Mouse (Mus musculus) intestine, postnatal 0 days (tissue): ENCODE results near the gene Atp13a5. TPM values are rescaled to one million over a fixed set of nuclear protein-coding genes. Genes with fewer than 3 reads are reported as not detected.

Experiments used
- ATAC-seq: fragments of 200-750 bp; cut with Nextera tagmentation; 2 replicates; pipeline ENCODE4 v1.8.0; 2017; ENCODE audit warnings: mild to moderate bottlenecking, moderate TSS enrichment, moderate library complexity
- H3K27ac ChIP-seq: fragments of 300-500 bp; sonication (generic); 2 replicates; pipeline ENCODE4 v1.5.1; 2014; ENCODE audit warnings: mild to moderate bottlenecking, low read depth, low read length, moderate library complexity
- H3K27me3 ChIP-seq: fragments of 300-500 bp; sonication (generic); replicated peaks from 2 replicates; pipeline ENCODE4 v1.6.1; 2014; ENCODE audit warnings: low read length, mixed read lengths; ENCODE audit not compliant: control insufficient read depth, insufficient read depth
- H3K36me3 ChIP-seq: fragments of 300-500 bp; sonication (generic); 2 replicates; pipeline ENCODE4 v1.6.1; 2014; ENCODE audit warnings: mild to moderate bottlenecking, moderate library complexity; ENCODE audit not compliant: control insufficient read depth, insufficient read depth
- H3K4me1 ChIP-seq: fragments of 300-500 bp; sonication (generic); replicated peaks from 2 replicates; pipeline ENCODE4 v1.6.1; 2014; ENCODE audit warnings: antibody characterized with exemption, low read length, mixed read lengths; ENCODE audit not compliant: control insufficient read depth, insufficient read depth
- H3K4me2 ChIP-seq: fragments of 300-500 bp; sonication (generic); replicated peaks from 2 replicates; pipeline ENCODE4 v1.6.1; 2014; ENCODE audit warnings: low read depth, mild to moderate bottlenecking, moderate library complexity
- H3K4me3 ChIP-seq: fragments of 300-500 bp; sonication (generic); 2 replicates; pipeline ENCODE4 v1.5.1; 2014; ENCODE audit warnings: low read depth, low read length
- H3K9ac ChIP-seq: fragments of 300-500 bp; sonication (generic); 2 replicates; pipeline ENCODE4 v1.6.1; 2014; ENCODE audit warnings: mild to moderate bottlenecking, low read depth, low read length
- H3K9me3 ChIP-seq: fragments of 300-500 bp; sonication (generic); 2 replicates; pipeline ENCODE4 v1.6.1; 2016; ENCODE audit warnings: mixed run types; ENCODE audit not compliant: control insufficient read depth
- CTCF ChIP-seq: sonication (generic); IDR thresholded peaks from 2 replicates; pipeline ENCODE4 v1.5.1; 2016; ENCODE audit warnings: low read depth, mild to moderate bottlenecking, control low read depth, antibody characterized with exemption, moderate library complexity
- WGBS: fragments of 180-500 bp; shearing (Covaris S2); extraction: QIAGEN DNeasy Blood & Tissue Kit; methylation state at CpG from one replicate; pipeline ENCODE4 v1.1.7; 2014; 5-methylcytosine and 5-hydroxymethylcytosine counted together
- polyA plus RNA-seq: library from polyadenylated mRNA; unstranded; fragments of >200 nt; fragmentation: Nextera tagmentation; extraction: Ambion mirVana; gene quantifications from 2 replicates; pipeline ENCODE4 v1.2.1, GENCODE M21; 2015

Atp13a5 gene
- not detected in 2 replicates for polyA plus RNA-seq

GRCm38 (mm10) chr16:29378458-29378857 lies at the start of gene Atp13a5:
TSS of gene Atp13a5 (minus strand) at chr16:29378732.
- 48% methylated on average over 4 of the region's 4 CpGs for WGBS
- Histone ChIP-seq H3K9ac (no peak within 1 kb of the TSS), H3K4me3 (no peak within 1 kb of the TSS), H3K9me3 (no peaks in the 10 kb centered on the region), H3K4me2 (no peak within 1 kb of the TSS), H3K27me3 (no peaks in the 10 kb centered on the region), H3K27ac (no peak within 1 kb of the TSS), H3K36me3 (no peaks in the 10 kb centered on the region), H3K4me1 (no peaks in the 10 kb centered on the region)
- no peak for TF ChIP-seq CTCF
- no peak for ATAC-seq

GRCm38 (mm10) chr16:29414822-29415221 lies 36.3 kb upstream of the Atp13a5 start:
- no peaks in the 10 kb centered on the region for H3K4me1 ChIP-seq
- H3K27ac ChIP-seq: no peak overlapping the region
- no peaks in the 10 kb centered on the region for H3K9me3 ChIP-seq
- H3K36me3 ChIP-seq: no peaks in the 10 kb centered on the region
- no peak for ATAC-seq
- no peak for TF ChIP-seq CTCF
- H3K4me2 ChIP-seq: no peak overlapping the region
- WGBS: 78% methylated on average over 6 of the region's 6 CpGs
- no peak overlapping the region for H3K4me3 ChIP-seq
- no peaks in the 10 kb centered on the region for H3K27me3 ChIP-seq
- H3K9ac ChIP-seq: no peak overlapping the region

GRCm38 (mm10) chr16:29407319-29407718 lies 28.8 kb upstream of the Atp13a5 start:
- no peaks in the 10 kb centered on the region for H3K27me3 ChIP-seq
- no peaks in the 10 kb centered on the region for H3K36me3 ChIP-seq
- no peak for ATAC-seq
- TF ChIP-seq CTCF: no peak
- H3K4me1 ChIP-seq: no peaks in the 10 kb centered on the region
- H3K9ac ChIP-seq: no peak overlapping the region
- H3K4me2 ChIP-seq: no peak overlapping the region
- no peaks in the 10 kb centered on the region for H3K9me3 ChIP-seq
- H3K4me3 ChIP-seq: no peak overlapping the region
- H3K27ac ChIP-seq: no peak overlapping the region
- 95% methylated on average over 10 of the region's 10 CpGs for WGBS

- no peak overlapping the region for H3K4me2 ChIP-seq
- H3K36me3 ChIP-seq: no peaks in the 10 kb centered on the region
- 79% methylated on average over 2 of the region's 2 CpGs for WGBS
- TF ChIP-seq CTCF: no peak
- no peaks in the 10 kb centered on the region for H3K4me1 ChIP-seq
- ATAC-seq: no peak
- H3K9me3 ChIP-seq: no peaks in the 10 kb centered on the region
- no peak overlapping the region for H3K27ac ChIP-seq
- H3K9ac ChIP-seq: no peak overlapping the region
- no peaks in the 10 kb centered on the region for H3K27me3 ChIP-seq
- no peak overlapping the region for H3K4me3 ChIP-seq
These were observed 20.5 kb upstream of the Atp13a5 start for GRCm38 (mm10) chr16:29399079-29399478.

- TF ChIP-seq CTCF: no peak
- no peaks in the 10 kb centered on the region for H3K27me3 ChIP-seq
- no peak overlapping the region for H3K27ac ChIP-seq
- H3K4me1 ChIP-seq: no peaks in the 10 kb centered on the region
- H3K9me3 ChIP-seq: no peaks in the 10 kb centered on the region
- no peak for ATAC-seq
- WGBS: 82% methylated on average over 4 of the region's 4 CpGs
- no peak overlapping the region for H3K9ac ChIP-seq
- H3K4me3 ChIP-seq: no peak overlapping the region
- no peak overlapping the region for H3K4me2 ChIP-seq
- H3K36me3 ChIP-seq: no peaks in the 10 kb centered on the region
These were observed 6.2 kb upstream of the Atp13a5 start for GRCm38 (mm10) chr16:29384781-29385180.

- Histone ChIP-seq H3K27ac (no peak overlapping the region), H3K4me1 (no peaks in the 10 kb centered on the region), H3K4me3 (no peak overlapping the region), H3K4me2 (no peak overlapping the region), H3K36me3 (no peaks in the 10 kb centered on the region), H3K9me3 (no peaks in the 10 kb centered on the region), H3K9ac (no peak overlapping the region), H3K27me3 (no peaks in the 10 kb centered on the region)
- WGBS: 88% methylated on average over 8 of the region's 8 CpGs
- no peak for ATAC-seq
- no peak for TF ChIP-seq CTCF
These were observed 3.9 kb downstream of the Atp13a5 start for GRCm38 (mm10) chr16:29374636-29375035.
